Mouse (Mus musculus) gastrocnemius, postnatal 36 days (tissue): Measurements from ENCODE around the gene Tmem163. TPM values are rescaled to one million over a fixed set of nuclear protein-coding genes. Genes with fewer than 3 reads are reported as not detected.

Source experiments
- DNase-seq, 2 experiments: peaks; one replicate each; pipeline ENCODE4 v3.0.0; 2022
- intact Hi-C: fragments of 180-260 bp; cut with DNase I; formaldehyde crosslinking; loops from one replicate; pipeline ENCODE4 v1.15.1; 2025
- total RNA-seq, 2 experiments: library from RNA; stranded (reverse); gene quantifications; 2 replicates each; pipeline ENCODE4 v1.2.3; 2021

The Tmem163 gene
- total RNA-seq, 2 experiments from 2014 or later, result not detected

DNA sequence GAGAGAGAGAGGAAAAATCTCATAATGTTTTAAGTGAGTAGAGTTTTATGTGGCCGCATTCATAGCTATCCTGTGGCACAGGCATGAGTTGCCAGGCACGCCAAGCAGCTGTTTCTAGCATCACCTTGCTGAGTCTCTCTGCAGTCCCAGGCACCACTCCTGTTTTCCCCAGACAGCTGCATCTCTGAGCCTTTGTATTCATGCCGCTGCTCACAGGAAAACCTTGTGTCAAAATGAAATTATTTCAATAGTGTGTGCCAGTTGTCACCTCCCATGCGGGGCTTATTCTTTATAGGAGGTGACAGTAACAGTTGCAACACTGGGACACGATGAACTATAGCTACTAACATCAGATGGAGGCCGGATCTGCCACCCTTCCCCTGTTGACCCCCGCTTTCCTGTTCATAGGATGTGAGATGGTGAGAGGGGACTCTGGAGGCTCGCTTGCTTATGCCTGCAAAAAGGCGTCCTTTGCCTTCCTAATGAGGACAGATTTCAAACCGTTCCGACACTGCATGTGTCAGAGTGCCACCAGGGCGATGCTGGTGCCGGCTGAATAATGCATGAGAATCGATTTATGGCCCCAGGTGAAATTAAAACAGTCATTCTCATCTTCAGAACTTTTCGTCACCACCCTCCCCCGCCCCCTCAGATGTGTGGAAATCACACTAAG is 171.1 kb downstream of the Tmem163 start:
- intact Hi-C loops, result no loop called here
- DNase-seq, result no peak

DNA sequence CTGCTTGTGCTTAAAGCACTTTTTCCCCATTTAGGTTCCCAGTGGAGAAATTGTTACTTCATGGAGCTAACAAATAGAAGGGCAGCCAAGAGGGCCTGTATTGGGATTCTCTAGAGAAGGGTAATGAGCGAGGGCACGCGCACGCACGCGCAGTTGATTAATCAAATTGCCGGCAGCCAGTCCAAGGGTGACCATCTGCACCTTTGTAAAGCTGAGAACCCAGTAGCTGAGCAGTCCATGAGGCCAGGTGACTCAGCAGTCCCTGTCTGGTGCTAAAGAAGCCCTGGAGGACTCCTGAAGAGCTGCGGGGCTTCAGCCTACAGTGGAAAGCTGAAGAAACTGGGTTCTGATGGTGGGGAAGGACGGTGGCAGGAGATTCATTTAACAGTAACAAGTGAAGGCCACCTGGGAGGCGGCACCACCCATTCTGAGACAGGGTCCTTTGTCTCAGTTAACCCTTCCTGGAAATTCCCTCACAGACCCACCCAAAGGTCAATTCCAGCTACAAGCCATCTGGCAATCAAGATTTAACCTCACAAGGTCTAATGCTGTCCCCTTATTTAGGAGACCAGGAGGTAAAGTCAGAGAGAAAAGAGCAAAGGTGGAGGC is 172.2 kb downstream of the Tmem163 start:
- intact Hi-C loops, result no loop called here
- no peak for DNase-seq

DNA sequence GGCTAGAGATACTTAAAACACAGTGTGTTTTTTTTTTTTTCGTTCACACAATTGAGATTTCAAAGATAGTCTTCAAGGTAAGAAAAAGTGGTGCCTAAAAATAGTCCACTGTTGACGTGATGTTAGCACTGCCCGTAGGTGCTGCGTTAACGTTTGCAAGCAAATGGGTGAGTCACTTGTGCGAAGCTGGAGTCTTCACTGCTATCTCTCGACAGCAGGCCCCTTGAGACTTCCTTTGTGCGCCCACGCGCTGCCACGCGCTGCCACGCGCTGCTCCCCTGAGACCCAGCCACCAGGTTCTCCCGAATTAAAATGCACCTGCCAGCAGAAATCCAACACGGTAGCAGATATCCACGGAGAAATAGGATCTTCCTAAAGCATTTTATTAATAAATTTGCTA is 178.6 kb downstream of the Tmem163 start:
- DNase-seq, result no peak
- intact Hi-C loops, result no loop called here

DNA sequence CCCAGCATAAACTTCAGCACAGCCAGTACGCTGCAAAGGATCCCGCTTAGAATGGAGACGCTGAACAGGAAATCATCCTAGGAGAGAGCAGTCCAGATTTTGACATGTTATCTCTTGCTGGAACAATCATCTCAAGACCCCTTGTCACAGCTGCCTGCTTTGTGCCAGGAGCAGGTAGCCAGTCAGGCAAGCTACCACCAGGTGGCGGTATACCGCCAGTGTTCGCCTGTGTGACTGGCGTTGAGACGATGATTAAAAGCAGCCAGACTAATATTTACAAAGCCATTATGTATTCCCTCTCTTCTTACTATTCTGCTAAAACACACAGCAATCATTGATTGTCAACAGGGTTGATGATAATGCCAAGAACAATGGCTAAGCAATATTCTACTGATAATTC is 179.1 kb downstream of the Tmem163 start:
- intact Hi-C loops, result no loop called here
- peak; percentile 32 to 38 for DNase-seq

DNA sequence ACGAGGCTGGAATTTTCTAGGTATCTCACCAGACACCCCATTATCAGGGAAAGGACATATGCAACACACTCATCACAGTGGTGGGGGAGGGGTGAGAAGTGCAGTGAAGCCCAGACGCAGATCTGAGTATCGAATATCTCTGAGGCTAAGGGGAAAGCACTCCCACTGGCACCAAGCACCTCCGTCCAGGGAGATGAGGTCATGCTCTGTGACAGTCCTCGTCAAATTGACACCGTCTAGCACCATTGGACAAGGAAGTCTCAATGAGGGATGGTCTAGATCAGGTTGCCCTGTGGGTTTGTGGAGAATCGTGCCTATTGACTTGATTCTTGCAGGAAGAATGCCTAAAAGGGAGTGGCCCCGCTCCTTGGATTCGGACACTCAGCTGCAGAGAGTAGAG is 180.6 kb downstream of the Tmem163 start:
- no peak for DNase-seq
- intact Hi-C loops, result loop anchor here (2.0 to 10.0 kb wide), 2 partner anchors 180 to 1326 kb away; partner anchors contain the start of gene Tmem163

DNA sequence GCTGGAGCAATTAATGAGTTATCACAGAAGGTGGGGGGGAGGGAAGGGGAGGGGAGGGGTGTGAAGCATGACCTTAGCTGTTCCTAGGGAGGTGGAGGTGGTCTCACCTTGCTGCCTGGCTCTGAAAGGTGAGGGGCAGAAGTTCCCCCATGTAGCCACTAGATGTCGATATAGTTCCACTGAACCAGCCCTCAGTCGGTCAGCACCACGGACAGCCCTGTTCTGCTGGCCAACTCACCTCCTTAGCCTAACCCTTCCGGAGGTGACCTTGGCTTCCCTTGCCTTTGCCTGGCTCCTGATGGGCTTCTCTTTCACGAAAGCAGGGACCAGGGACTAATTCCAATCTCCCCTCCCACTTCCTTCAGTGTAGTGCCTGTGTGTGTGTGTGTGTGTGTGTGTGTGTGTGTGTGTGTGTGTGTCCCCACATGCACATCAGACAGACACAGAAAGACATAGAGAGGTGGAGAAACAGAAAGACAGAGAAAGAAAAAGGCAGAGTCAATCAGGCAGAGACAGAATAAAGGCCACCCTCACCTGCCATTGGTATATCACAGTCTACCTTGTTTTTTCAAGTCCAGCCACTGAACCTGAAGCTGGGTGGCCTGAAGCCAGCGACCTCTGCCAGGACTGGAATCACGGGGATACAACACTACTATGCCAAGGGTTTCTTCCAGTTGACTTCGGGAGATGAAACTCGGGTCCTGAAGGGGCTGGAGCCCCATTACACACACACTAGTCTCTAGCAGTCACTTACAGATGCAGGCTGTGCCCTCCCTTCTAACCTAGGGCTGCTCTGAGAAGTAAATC is 182.4 kb downstream of the Tmem163 start:
- DNase-seq, result peak; percentile 25
- intact Hi-C loops, result loop anchor here (2.0 to 10.0 kb wide), 2 partner anchors 268 to 1328 kb away; no protein-coding TSS in a partner anchor

DNA sequence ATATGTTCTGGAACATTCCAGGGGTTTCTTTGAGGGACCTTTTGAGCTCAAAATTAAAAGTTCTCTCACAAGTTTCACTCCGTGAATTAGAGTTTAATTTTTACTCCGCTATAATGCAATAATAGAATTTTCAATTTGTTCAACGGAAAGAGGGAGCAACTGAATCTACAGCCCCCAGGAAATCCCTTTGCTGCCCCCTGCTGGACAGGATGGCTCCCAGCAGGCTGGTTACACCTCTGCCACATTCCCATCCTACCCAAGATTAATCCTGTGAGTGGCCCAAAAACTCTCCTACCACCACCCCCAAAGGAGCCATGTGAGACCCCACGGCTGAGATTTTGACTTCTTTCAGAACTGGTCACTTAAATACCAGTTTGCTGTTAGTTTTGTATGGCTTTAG is 192.2 kb downstream of the Tmem163 start:
- intact Hi-C loops, result no loop called here
- DNase-seq, result no peak

DNA sequence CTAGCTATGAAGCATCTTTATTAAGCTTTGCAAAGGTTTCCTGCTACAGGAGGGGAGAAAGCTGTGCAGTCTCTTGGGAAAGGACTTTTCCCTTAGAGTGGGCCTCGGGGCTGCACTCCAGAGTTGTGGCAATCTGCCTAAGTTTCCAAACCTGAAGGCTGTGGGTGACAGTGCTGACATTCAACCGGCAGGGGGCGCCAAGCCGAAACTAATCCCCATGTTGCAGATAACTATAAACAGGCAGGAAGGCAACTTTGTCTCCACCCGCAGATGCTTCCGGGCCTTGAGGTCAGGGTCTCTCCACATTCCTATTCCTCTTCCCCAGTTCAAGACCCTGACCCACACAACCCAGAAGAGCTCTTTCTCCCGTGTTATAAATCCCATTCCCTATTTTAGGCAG is 194.5 kb downstream of the Tmem163 start:
- intact Hi-C loops, result no loop called here
- peak; percentile 17 to 21 for DNase-seq

DNA sequence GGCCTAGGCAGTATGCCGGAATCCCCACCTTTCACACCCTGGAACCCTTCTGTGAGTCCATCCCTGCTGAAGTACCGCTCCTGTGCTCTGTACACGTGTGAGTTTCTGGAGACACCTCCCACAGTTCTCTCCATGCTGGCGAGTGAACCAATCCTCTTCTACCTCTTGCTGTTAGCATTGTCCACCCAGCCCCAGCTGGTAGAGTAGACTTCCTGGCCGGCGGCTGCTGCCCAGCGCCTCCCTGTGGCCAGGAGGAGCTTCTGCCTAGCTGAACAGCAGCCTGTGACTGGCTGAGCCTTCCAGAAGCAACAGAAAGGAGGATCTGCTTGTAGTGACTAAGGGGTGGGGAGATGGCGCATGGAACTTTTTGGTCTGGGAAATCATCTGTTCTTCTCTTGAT is 195.2 kb downstream of the Tmem163 start:
- no peak for DNase-seq

DNA sequence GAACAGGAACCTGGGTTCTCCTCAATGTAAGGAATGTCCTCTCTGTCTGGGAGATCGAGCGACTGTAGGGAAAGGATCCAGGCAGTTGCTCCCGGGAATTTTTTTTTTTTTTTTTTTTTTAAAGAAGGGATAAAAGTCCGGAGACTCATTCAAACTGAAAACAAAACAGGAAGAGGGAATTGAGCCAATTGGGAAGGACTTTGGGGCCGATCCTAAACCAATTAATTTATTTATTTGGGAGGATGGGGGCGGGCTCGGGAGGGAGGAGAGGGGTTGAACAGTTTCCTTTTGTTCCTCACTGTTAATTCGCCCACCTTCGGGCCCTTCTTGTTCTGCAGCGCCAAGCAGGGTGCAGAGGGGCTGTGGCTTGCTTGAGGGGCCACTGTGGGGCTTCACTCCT is 196.4 kb downstream of the Tmem163 start:
- intact Hi-C loops, result no loop called here
- no peak for DNase-seq

More for the DNA sequence above, 195.2 kb downstream of the Tmem163 start:
- intact Hi-C loops, result no loop called here

DNA sequence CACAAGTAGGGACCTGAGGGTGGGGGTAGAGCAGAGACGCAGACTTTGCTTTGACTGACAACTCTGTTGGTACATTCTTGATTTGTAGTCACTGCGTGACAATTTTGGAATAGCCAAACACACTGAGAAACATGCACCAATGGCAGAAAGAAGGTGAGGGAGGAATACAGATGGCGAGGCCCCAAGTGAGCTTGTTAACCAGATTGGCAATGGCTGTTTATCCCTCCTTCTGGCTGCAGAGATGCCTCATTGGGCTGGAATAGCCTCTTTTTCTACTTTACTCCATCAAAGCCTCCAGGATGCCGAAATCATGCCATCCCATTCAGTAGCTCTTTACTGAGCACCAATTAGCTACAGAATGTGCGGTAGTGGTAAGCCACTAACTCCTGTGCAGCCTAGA is 203.6 kb downstream of the Tmem163 start:
- no peak for DNase-seq
- intact Hi-C loops, result no loop called here

DNA sequence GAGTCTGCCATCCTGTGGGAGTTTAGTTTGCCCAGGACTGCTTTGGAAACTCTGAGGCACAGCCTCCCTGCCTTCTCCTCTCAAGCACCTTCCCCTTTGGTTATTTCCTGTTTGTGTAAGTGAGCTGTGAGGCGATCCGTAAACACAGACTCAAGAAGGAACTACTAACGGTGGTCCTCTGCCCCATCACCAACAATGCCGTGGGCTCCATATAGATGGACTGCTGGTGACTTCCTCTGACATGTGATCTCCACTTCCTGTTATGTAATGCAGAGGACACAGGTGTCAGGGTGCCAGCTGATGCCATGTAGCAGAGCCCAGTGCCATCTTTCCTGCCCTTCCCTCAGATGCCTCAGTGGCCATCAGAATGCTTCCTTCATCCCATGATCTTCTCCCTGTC is 209.2 kb downstream of the Tmem163 start:
- intact Hi-C loops, result no loop called here
- no peak for DNase-seq

DNA sequence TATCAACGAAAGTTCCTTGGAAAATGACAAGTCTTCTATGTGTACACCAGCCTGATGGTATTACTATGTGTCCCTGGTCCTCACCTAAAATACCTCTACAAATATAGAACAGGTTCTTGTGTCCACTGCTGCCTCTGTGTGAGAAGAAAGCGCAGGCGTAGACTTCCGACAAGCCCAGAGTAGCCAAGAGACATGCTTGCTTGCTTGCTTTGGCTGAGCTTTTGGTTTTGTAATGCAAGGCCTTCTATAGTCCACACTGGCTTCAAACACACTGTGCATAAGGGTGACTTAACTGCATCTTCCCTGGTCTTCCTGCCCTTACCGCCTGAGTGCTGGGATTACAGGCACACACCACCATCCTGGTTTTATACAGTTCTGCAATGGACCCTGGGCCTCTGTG is 212.1 kb downstream of the Tmem163 start:
- no peak for DNase-seq
- intact Hi-C loops, result no loop called here

DNA sequence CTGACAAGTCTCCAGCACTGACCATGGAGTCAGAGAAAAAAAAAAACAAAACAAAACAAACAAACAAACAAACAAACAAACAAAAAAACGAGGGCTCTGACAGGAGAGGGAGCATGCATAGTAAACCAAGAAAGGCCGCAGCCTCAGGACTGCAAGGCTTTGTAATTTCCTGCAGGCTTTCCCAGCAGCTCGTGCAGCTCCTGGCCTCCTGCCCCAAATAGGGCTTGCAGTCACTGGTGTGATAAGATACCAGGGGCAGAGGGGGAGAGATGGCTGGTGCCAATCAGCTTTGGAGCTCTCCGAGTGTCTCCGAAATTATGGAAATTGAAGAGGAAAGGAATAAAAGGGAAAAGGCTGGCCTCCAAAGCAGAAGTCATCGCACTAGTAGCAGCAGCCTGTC is 214.1 kb downstream of the Tmem163 start:
- DNase-seq, result no peak
- intact Hi-C loops, result no loop called here

DNA sequence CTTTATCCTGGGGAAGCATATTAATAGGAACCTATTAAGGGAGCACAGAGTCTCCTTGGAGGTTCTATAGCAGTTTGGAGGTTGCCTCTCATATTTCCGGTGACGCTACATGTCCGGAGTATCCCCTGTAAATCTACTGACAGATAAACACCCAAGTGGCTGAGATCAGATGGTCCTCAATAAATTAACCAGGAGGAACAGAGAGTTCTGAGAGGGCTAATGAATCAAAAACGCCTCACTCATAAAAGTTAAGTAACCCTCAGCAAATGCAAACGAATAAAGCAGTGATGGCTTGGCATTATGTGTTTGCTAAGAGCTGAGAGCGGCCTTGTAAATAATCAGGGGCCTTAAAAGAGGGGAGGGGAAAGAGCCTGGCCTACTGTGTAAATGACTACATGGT is 215.3 kb downstream of the Tmem163 start:
- no peak for DNase-seq
- intact Hi-C loops, result no loop called here

DNA sequence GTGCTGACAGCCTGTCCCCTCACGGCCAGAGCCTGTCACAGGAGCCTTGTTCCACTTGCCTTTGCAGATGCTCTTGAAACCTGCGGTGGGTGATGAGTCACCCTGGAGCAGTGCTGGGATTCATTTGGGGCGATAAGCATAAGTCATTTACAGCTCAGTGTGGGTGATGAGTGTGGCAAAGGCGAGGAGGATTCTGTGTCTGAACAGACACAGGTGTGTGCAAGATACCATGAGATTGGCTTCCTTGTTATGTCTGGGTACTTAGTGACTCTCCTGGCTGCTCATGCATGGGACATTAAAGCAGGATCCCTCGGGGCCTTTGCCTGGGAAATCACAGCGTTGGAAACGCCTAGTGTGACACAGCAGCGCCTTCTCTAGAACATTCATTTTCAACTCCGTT is 218.3 kb downstream of the Tmem163 start:
- intact Hi-C loops, result no loop called here
- no peak for DNase-seq

DNA sequence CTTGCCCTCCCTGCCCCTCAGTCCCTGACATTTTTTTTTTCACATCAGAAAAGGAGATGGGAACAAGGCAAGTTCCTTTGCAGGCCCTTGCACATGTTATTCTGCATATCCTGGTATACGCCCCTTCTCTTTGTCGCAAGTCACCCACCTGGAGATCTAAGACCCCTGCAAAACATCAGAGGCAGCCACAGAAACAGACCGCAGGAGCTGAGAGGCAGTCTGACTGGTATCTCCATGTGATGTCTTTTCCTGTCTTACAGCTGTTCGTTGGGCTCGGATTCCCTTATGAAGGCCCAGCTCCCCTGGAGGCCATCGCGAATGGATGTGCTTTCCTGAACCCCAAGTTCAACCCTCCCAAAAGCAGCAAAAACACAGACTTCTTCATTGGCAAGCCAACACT is 219.8 kb downstream of the Tmem163 start:
- no peak for DNase-seq
- intact Hi-C loops, result loop anchor here (2.0 kb wide), 2 partner anchors 257 to 443 kb away; no protein-coding TSS in a partner anchor

DNA sequence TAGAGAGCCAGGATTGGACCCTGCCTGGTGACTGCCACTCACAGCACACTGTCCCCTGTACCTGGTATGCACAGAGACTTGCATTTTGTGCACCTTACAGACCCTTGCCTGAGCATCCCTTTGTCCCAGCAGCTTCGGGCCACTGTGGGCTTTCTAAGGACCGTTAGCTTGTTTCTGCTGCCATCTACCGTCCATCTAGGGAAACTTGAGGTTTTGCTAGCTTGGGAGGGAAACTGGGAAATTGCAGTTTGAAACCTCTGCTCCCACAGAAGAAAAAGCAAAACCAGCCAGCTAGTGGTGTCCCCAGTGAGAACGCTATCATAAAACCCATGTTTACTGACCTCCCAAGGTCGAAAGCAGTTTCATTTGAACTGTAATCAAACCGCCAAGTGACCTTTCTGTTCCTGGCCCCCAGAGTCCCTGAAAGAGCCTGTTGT is 220.3 kb downstream of the Tmem163 start:
- no peak for DNase-seq
- intact Hi-C loops, result loop anchor here (2.0 kb wide), 2 partner anchors 256 to 442 kb away; no protein-coding TSS in a partner anchor

DNA sequence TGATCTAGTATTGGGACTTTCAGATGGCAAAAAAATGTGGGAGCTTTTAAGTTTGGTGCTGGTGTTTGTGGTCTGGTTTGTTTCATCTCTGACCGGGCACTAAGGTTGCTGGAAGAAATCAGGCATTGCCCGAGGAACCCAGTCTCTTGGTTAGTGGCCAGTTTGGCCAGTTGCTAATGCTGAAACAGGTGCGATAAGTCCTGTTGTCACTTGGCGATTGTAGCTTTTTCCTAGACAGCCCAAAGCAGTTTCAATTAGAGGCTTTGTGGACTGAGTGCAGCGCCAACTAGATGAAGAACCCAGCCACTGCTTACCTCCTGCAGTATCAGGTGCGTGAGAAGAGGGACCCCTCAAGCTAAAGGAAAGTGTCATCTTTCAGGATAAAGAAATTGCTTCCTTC is 226.0 kb downstream of the Tmem163 start:
- intact Hi-C loops, result no loop called here
- DNase-seq, result no peak

DNA sequence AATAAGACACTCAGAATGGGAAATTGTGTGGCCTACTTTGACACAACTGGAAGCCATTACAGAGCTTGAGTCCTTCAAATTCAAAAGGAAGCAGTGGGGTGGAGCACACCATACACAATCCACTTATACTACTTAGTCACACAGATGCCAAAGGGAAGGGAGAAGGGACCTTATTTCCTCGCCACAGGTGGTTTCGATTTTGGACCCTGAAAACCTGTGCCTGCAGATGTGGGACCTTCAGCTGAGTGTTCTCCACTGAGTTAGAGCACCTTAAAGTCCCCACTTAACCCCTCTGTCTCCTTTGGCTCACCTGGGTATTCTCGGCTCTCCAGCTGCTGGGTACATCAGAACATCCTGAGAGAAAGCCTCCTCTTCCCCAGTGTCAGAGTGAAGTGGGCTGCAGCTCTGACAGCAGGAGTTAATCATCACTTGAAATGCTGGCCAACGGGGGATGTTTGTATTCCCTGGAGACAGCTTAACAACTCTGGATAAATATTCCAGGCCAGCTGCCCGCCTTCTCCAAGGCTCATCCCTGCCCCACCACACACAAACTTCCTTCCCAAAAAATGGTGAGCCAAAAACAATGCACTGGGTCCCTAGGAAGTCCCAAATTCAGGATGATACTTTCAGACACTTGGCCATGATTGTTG is 234.4 kb downstream of the Tmem163 start:
- intact Hi-C loops, result no loop called here
- DNase-seq, result no peak
